Mouse (Mus musculus): ENCODE data around the gene Prdm2. TPM values are rescaled to one million over a fixed set of nuclear protein-coding genes. Genes with fewer than 3 reads are reported as not detected.

Gene Prdm2
- total and polyA plus RNA-seq, 3 experiments, result 4.3 to 13.5 TPM; not detected in 1

- Histone ChIP-seq H3K4me3 (ENCODE audit: control insufficient read depth in 1 of 2, insufficient read depth in 1 of 2, low read depth in 2 of 2, low read length in 2 of 2) (no peak overlapping the region), H3K79me2 (ENCODE audit: control insufficient read depth, insufficient read depth, low read length, poor library complexity) (no peaks in the 10 kb centered on the region), H3K9me3 (replicated peaks; ENCODE audit: insufficient read depth, low read length) (no peaks in the 10 kb centered on the region), H3K9ac (ENCODE audit: control insufficient read depth, low read depth, low read length, poor library complexity, severe bottlenecking) (no peak overlapping the region), H3K27me3 (ENCODE audit: control insufficient read depth in 1 of 2, insufficient read depth in 2 of 2, low read length in 2 of 2) (no peaks in the 10 kb centered on the region), H3K27ac (ENCODE audit: control insufficient read depth, low read depth, low read length) (peak overlapping the region; percentile 41), H3K36me3 (ENCODE audit: control insufficient read depth in 1 of 2, insufficient read depth in 2 of 2, low read length in 2 of 2) (peaks cover 0 to 7% of the 10 kb centered on the region in 2 experiments; a peak in 1 of 4 replicates), H3K4me1 (ENCODE audit: control insufficient read depth in 1 of 2, insufficient read depth in 2 of 2, low read length in 2 of 2) (peaks cover 6 to 17% of the 10 kb centered on the region in 2 experiments; a peak in 3 of 4 replicates)
- no peak for TF ChIP-seq MEF2A (IDR thresholded peaks at IDR 0.05; ENCODE audit: extremely low read depth, insufficient replicate concordance, low read depth, low read length, poor library complexity, severe bottlenecking)
- TF ChIP-seq MAX (IDR thresholded peaks at IDR 0.05; ENCODE audit: low read length), result peak; percentile 41; the same call in 1 of the 2 replicates
- TF ChIP-seq ZKSCAN1 (IDR thresholded peaks at IDR 0.05; ENCODE audit: low read depth, low read length), result no peak
- peak; percentile 69 for DNase-seq (ENCODE audit: low read depth, low spot score)
Observed at GRCm38 (mm10) chr4:143106566-143106965, 106.2 kb downstream of the Prdm2 start.

GRCm38 (mm10) chr4:143104739-143105138 lies 108.1 kb downstream of the Prdm2 start:
- no peak for DNase-seq (ENCODE audit: low read depth, low spot score)
- Histone ChIP-seq H3K4me1 (ENCODE audit: control insufficient read depth in 1 of 2, insufficient read depth in 2 of 2, low read length in 2 of 2) (peaks cover 6 to 17% of the 10 kb centered on the region in 2 experiments; a peak in 3 of 4 replicates), H3K9me3 (replicated peaks; ENCODE audit: insufficient read depth, low read length) (no peaks in the 10 kb centered on the region), H3K9ac (ENCODE audit: control insufficient read depth, low read depth, low read length, poor library complexity, severe bottlenecking) (no peak overlapping the region), H3K36me3 (ENCODE audit: control insufficient read depth in 1 of 2, insufficient read depth in 2 of 2, low read length in 2 of 2) (peaks cover 0 to 7% of the 10 kb centered on the region in 2 experiments; a peak in 1 of 4 replicates), H3K4me3 (ENCODE audit: control insufficient read depth in 1 of 2, insufficient read depth in 1 of 2, low read depth in 2 of 2, low read length in 2 of 2) (no peak overlapping the region), H3K27ac (ENCODE audit: control insufficient read depth, low read depth, low read length) (no peak overlapping the region), H3K27me3 (ENCODE audit: control insufficient read depth in 1 of 2, insufficient read depth in 2 of 2, low read length in 2 of 2) (no peaks in the 10 kb centered on the region; a peak in 1 of 4 replicates), H3K79me2 (ENCODE audit: control insufficient read depth, insufficient read depth, low read length, poor library complexity) (no peaks in the 10 kb centered on the region)
- TF ChIP-seq CHD1 (IDR thresholded peaks at IDR 0.05; ENCODE audit: low read depth, low read length) (no peak), RAD21 (IDR thresholded peaks at IDR 0.05; ENCODE audit: low read depth, low read length) (no peak), MYC (IDR thresholded peaks at IDR 0.05; ENCODE audit: low read depth, low read length) (no peak), MYB (IDR thresholded peaks at IDR 0.05; ENCODE audit: low read depth, low read length) (no peak), ETS1 (IDR thresholded peaks at IDR 0.05; ENCODE audit: low read depth, low read length) (no peak), SMC3 (IDR thresholded peaks at IDR 0.05; ENCODE audit: low read depth, low read length) (no peak), USF2 (IDR thresholded peaks at IDR 0.05; ENCODE audit: borderline replicate concordance in 1 of 2, insufficient read depth in 1 of 2, low read depth in 1 of 2, low read length in 2 of 2) (no peak), EP300 (IDR thresholded peaks at IDR 0.05; ENCODE audit: low read depth in 1 of 2, low read length in 2 of 2) (no peak), GATA1 (IDR thresholded peaks at IDR 0.05; ENCODE audit: low read depth, low read length) (no peak), MXI1 (IDR thresholded peaks at IDR 0.05; ENCODE audit: low read depth, low read length) (no peak), SIN3A (IDR thresholded peaks at IDR 0.05; ENCODE audit: low read length) (no peak), NRF1 (IDR thresholded peaks at IDR 0.05; ENCODE audit: insufficient read depth, low read depth, low read length, poor library complexity, severe bottlenecking) (no peak), CHD2 (IDR thresholded peaks at IDR 0.05; ENCODE audit: low read length) (no peak), TAL1 (IDR thresholded peaks at IDR 0.05; ENCODE audit: low read length) (no peak), MAZ (IDR thresholded peaks at IDR 0.05; ENCODE audit: low read depth, low read length) (no peak), ZMIZ1 (IDR thresholded peaks at IDR 0.05; ENCODE audit: low read depth, low read length) (no peak), TBP (IDR thresholded peaks at IDR 0.05; ENCODE audit: low read depth, low read length) (no peak), CTCF (IDR thresholded peaks at IDR 0.05 in 2 of 3, conservative IDR thresholded peaks at IDR 0.05 in 1 of 3; ENCODE audit: control insufficient read depth in 1 of 3, insufficient read depth in 1 of 3, low read depth in 2 of 3, low read length in 3 of 3, poor library complexity in 1 of 3, severe bottlenecking in 1 of 3) (no peak), NELFE (IDR thresholded peaks at IDR 0.05; ENCODE audit: low read depth, low read length) (no peak), E2F4 (IDR thresholded peaks at IDR 0.05; ENCODE audit: borderline replicate concordance, low read depth, low read length) (no peak)

Measured in MEL (cell line).